Mouse (Mus musculus): Measurements from ENCODE around the gene Gm13889. TPM values are rescaled to one million over a fixed set of nuclear protein-coding genes. Genes with fewer than 3 reads are reported as not detected.

Gene Gm13889
- polyA plus RNA-seq, 1 experiment from 2014 or later: 0.37 TPM

DNA sequence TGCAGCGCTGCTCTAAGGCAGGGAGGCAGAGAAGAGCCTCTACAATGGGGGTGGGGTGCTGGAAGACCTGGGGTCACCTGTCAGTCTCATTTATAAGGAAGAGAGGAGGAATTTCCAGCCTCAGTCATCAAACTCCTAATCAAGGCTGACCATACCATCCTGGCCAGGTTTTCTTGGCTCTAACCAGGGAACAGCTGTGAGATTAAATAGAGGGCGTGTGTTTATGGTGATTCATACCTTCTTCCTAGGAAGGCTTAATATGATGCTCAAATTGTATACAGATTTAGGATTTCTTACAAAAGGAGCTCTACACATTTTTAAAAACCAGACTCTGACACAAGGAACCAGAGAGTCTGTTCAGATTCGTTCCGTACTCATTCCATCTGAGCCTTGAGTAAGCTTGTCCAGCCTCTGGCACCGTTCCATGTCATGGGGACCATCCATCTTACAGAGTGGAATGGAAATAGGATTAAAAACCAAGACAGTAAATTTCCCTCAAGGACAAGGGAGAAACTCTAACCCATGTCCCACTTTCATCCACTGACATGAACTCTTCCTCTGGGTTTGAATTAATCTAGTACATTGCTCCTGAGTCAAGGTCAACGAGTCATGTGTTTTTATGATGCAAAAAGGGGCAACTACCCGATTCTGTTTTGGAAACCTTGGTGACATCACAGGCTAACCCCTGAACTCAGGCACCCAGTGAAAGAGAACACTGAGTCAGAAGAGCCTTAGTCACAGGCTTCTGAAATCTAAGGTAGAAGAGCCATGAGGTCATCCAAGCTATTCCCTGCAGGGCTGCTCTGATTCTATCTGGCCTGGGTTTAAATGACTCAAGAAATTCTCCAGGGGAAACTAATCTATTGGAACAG, 22.5 kb upstream of the Gm13889 start:
- DNase-seq (ENCODE audit: low read depth, low spot score): peak; percentile 65
- H3K27me3 ChIP-seq: no peaks in the 10 kb centered on the region
- in situ Hi-C loops (cut with MboI; ENCODE audit: low pct_unique_long_range_greater_than_20kb): no loop called here
- peak; percentile 84 for ATAC-seq
- CTCF ChIA-PET: interaction anchor here (1.7 kb wide), 1 partner anchor 23 kb away, joined by 4 read pairs; no protein-coding TSS in a partner anchor
- POLR2A ChIA-PET: no interaction called here
- TF ChIP-seq CTCF (IDR thresholded peaks at IDR 0.05): no peak

DNA sequence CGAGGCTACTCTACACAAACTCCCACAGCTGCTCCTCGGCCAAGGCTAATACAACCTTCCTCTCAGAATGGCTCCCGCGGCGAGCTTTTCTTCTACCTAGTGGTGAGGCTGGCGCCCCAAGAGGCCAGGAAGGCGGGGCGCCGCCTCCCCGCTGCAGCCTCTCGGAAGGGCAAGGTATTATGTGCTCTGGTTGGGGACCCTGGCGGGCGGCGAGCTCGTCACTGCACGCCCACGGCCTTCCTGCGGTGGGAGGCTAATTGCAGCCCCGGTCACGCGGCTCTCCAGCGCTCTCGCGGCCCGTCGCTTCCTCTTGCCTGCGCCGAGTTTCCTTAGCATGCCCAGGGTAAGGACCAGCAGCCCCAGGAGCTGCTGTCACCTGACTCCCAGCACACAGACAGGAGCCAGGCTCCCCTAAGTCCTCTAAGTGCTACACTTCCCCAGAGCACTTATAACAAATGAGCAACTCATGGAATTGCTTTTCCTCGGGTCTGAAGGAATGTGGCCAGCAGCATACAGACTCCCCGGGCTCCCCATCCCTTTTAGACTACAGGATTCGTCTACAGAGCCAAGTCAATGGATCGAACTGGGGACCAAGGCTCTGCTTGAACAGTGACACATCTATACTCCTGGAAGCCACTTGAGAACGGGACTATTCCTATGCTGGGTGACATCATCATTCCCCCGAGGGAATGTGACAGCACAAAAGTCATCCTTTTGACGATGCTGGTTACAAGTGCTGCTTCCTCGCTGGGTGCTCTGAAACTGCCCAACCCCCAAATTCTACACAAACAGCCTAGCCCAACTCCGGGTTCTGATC, 19.6 kb upstream of the Gm13889 start:
- ChIA-PET POLR2A (interaction anchor here (0.6 kb wide), 1 partner anchor 24 kb away, joined by 4 read pairs; no protein-coding TSS in a partner anchor), CTCF (no interaction called here)
- DNase-seq (ENCODE audit: low read depth, low spot score) (no peak), ATAC-seq (peak; percentile 10)
- TF ChIP-seq CTCF (IDR thresholded peaks at IDR 0.05): no peak
- in situ Hi-C loops (cut with MboI; ENCODE audit: low pct_unique_long_range_greater_than_20kb): no loop called here
- H3K27me3 ChIP-seq: no peaks in the 10 kb centered on the region

DNA sequence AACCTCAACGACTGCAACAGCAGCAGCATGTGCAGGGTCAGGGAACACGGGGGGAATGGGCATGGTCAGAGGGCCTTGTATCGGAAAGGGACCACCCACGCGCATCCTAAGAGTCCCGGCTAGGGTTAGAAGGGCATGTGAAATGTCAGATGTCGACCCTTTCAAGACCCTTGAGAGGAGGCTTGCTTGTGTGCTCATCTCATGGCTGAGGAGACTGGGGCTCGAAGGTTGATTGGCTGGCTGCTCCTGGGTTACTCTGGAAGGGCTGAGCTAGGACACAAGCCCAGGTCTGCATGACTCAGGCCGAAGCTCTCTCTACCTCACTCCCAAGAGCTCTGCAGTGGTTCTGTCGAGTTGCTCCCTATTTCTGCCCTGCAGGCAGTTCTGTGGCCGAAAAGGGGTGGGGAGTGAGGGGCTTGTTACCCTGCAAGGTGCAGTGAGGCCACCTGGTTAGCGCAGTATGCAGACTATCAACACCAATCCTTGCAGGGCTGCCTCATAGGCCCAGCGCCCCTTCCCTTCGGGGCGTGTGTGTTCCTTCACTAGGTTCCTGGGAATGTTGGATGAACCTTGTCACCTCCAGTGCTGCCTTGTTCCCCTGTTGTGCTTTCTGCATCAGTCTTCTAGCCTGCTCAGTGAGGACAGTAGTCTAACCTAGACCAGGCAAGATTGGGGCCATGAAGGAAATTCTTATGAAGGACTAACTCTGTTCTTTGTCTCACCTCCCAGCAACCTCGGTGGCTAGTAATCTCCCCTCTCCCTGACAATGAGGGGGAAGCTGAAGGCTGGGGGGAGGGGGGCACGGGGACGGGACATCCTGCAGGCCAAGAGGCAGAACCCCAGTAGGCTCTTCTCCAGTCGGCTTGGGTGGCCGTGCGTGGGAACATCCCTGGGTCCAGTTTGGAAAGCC, 18.8 kb upstream of the Gm13889 start:
- ChIA-PET CTCF (interaction anchor here (1.0 kb wide), 1 partner anchor 14 kb away, joined by 3 read pairs; no protein-coding TSS in a partner anchor), POLR2A (interaction anchor here (0.6 kb wide), 2 partner anchors 25 to 113 kb away, joined by 3 to 4 read pairs; no protein-coding TSS in a partner anchor)
- no peak for DNase-seq (ENCODE audit: low read depth, low spot score)
- no peaks in the 10 kb centered on the region for H3K27me3 ChIP-seq
- no peak for TF ChIP-seq CTCF (IDR thresholded peaks at IDR 0.05)
- no peak for ATAC-seq
- in situ Hi-C loops (cut with MboI; ENCODE audit: low pct_unique_long_range_greater_than_20kb): no loop called here

DNA sequence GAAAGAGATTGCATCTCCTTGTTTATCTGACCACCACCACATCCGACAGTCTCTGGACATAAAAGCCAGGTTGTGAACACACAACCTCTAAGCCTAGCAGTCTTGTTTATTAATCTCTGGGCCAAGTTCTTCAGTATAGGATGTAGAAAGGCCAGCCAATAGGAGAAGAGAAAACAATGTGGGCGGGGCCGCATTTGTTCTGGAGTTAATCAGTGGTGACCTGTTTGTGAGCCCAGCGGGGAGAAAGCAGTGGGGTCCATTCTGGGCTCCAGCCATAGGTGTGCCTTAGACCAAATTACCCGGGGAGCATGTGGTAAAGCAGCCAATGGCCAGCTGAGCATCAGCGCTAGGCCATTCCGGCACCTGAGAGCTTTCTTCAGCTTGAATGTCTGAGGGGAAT, 18.0 kb upstream of the Gm13889 start:
- no peaks in the 10 kb centered on the region for H3K27me3 ChIP-seq
- in situ Hi-C loops (cut with MboI; ENCODE audit: low pct_unique_long_range_greater_than_20kb): no loop called here
- TF ChIP-seq CTCF (IDR thresholded peaks at IDR 0.05): no peak
- CTCF ChIA-PET: interaction anchor here (1.0 kb wide), 1 partner anchor 15 kb away, joined by 3 read pairs; no protein-coding TSS in a partner anchor
- POLR2A ChIA-PET: interaction anchor here (0.6 kb wide), 1 partner anchor 112 kb away, joined by 3 read pairs; no protein-coding TSS in a partner anchor
- DNase-seq (ENCODE audit: low read depth, low spot score) (no peak), ATAC-seq (no peak)

DNA sequence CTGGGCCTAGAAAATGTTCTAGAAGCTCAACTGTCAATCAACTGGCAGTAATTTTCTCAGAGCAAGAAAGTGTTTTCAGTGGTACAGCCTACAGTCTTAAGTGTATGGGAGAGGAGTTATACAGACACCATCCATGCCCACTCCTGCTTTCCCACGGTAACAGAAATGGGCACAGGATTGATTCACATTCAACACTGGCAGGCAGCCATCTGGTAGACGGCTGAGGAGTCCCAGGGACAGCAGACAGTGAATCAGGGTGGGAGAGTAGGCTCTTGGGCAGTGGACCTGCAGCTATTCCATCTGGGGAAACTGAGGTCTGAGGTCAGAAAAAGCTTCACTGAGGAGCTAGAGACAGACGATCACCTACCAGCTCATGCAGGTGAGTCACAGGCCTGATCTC, 14.6 kb upstream of the Gm13889 start:
- ATAC-seq: no peak
- DNase-seq (ENCODE audit: low read depth, low spot score): no peak
- in situ Hi-C loops (cut with MboI; ENCODE audit: low pct_unique_long_range_greater_than_20kb): no loop called here
- ChIA-PET CTCF (no interaction called here), POLR2A (no interaction called here)
- TF ChIP-seq CTCF (IDR thresholded peaks at IDR 0.05): no peak
- no peaks in the 10 kb centered on the region for H3K27me3 ChIP-seq

DNA sequence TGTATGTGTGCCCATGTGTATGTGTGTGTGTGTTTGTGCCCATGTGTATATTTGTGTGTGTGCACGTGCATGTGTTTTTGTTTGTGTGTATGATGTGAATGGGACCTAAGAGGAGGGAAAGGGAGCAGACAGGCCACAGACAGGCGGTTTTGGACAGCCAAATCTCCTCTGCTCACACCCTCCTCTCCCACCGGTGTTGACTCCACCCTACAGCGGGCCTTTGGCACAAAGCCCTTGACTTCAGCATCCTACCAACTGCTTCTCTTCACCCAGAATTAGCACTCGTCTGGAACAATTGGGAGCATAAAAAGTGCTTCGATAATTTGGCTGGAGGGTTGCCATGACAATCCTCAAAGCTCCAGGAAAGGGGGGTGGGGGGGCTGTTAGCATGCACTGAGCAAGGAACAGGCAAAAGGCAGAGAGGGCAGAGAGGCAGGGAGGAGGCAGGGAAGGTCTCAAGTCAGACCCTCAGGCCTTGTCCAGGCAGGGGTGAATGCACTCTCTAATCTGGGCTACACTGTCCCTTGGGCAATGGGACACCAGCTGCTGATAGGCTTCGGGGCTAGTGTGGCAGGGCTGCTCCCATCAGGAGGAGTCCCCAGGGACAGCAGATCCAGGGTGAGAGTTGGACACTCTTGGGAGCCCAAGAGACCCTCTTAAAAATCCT, 7.6 kb upstream of the Gm13889 start:
- H3K27me3 ChIP-seq: no peaks in the 10 kb centered on the region
- no peak for DNase-seq (ENCODE audit: low read depth, low spot score)
- in situ Hi-C loops (cut with MboI; ENCODE audit: low pct_unique_long_range_greater_than_20kb): no loop called here
- CTCF ChIA-PET: no interaction called here
- ATAC-seq: no peak
- no peak for TF ChIP-seq CTCF (IDR thresholded peaks at IDR 0.05)
- POLR2A ChIA-PET: interaction anchor here (0.6 kb wide), 1 partner anchor 209 kb away, joined by 3 read pairs; no protein-coding TSS in a partner anchor

DNA sequence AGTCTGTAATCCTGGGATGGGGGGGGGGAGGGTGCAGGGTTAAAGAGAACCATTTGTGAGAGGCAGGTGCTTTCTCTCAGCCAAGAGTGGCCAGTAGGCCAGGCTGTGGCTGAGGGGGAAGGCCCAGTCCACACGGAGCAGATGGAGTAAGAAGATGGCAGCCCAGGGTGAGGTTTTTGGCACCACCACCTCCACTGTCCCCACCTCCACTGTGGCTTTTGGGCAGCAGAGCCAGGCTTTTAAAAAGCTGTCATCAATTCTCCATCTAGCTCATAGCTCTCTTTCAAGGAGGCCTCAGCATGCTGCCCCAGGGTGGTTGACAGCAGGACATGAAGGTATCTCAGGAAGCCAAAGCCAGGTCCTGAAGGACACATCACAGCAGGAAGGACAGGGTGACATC, 6.8 kb upstream of the Gm13889 start:
- in situ Hi-C loops (cut with MboI; ENCODE audit: low pct_unique_long_range_greater_than_20kb): no loop called here
- ATAC-seq (no peak), DNase-seq (ENCODE audit: low read depth, low spot score) (no peak)
- ChIA-PET CTCF (no interaction called here), POLR2A (no interaction called here)
- no peak for TF ChIP-seq CTCF (IDR thresholded peaks at IDR 0.05)
- H3K27me3 ChIP-seq: no peaks in the 10 kb centered on the region

DNA sequence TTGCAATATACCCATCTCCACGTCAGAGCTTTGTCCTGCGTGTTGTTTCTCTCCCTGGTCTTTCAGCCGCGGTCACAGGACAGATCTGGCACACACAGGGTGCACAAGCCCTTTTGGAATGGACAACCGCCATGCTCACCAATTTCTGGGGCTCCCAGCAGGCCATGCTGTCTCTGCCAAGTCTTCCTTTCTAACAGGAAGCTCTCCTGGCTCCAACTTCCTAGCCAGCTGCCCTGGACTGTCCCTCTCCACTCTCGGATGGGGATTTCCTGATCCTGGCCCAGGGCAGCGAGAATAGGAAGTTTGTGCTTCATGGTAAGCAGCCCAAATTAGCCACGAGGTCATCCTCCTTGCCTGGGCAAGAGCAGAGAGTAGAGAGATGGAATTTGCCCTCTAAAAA, 4.7 kb upstream of the Gm13889 start:
- POLR2A ChIA-PET: no interaction called here
- DNase-seq (ENCODE audit: low read depth, low spot score): no peak

DNA sequence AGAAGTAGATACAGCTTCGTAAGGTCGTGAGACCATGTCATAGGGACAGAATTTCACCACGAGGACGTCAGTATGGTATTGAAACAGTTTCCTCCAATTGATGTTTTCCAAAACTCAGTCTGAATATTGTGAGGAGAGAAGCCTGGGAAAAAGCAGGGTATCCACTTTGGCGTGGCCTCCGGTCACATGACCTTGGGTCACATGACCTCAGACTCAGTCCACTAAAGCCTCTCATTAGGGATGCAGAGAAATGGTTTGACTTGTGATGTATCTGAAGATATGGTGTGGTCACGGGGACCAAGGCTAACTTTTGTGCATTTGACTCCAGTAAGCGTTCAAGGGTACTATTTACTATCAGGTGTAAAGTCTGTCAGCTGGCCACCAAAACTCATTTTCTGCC, 2.3 kb upstream of the Gm13889 start:
- POLR2A ChIA-PET: no interaction called here
- TF ChIP-seq CTCF (IDR thresholded peaks at IDR 0.05): no peak
- in situ Hi-C loops (cut with MboI; ENCODE audit: low pct_unique_long_range_greater_than_20kb): no loop called here
- CTCF ChIA-PET: no interaction called here
- no peak for ATAC-seq
- DNase-seq (ENCODE audit: low read depth, low spot score): no peak
- H3K27me3 ChIP-seq: peaks cover 20% of the 10 kb centered on the region

More for the DNA sequence above, 4.7 kb upstream of the Gm13889 start:
- CTCF ChIA-PET: no interaction called here
- peaks cover 4% of the 10 kb centered on the region for H3K27me3 ChIP-seq
- ATAC-seq: no peak
- no peak for TF ChIP-seq CTCF (IDR thresholded peaks at IDR 0.05)
- in situ Hi-C loops (cut with MboI; ENCODE audit: low pct_unique_long_range_greater_than_20kb): no loop called here

DNA sequence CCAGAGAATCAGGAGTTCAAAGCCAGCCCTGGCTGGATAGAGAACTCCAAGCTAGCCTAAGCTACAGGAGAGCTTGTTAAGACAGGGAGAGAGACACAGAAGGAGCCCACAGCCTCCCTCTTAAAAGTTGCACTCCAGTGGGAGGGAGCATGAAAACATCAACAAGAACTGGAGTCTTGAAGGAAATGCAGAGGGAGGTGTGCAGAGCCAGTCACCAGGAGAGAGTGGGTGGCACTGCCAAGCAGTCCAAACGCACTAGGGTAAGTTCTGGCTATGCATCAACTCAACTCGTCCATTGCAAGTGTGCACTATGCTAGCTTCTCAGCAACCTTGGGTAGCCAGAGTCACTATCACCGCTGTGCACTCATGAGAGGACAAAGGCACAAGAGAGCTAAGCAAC, 1.2 kb upstream of the Gm13889 start:
- in situ Hi-C loops (cut with MboI; ENCODE audit: low pct_unique_long_range_greater_than_20kb): no loop called here
- ChIA-PET POLR2A (no interaction called here), CTCF (no interaction called here)
- no peak for TF ChIP-seq CTCF (IDR thresholded peaks at IDR 0.05)
- DNase-seq (ENCODE audit: low read depth, low spot score) (no peak), ATAC-seq (no peak)
- H3K27me3 ChIP-seq: peaks cover 22% of the 10 kb centered on the region

All from Patski (cell line).